Mouse (Mus musculus): ENCODE data around the gene Prss27. TPM values are rescaled to one million over a fixed set of nuclear protein-coding genes. Genes with fewer than 3 reads are reported as not detected.

The Prss27 gene
- polyA plus RNA-seq (2012; ENCODE audit: low replicate concordance) = not detected in 2 replicates

GRCm38 (mm10) chr17:24037844-24038243 lies at the start of gene Prss27:
Gene Prss27, plus strand, starts transcription at chr17:24038144.

GRCm38 (mm10) chr17:23997901-23998300 lies 40.0 kb upstream of the Prss27 start, which contains the start of gene Prss22:
Gene Prss22, minus strand, starts transcription at chr17:23998100.

GRCm38 (mm10) chr17:24072919-24073696 lies 35.2 kb downstream of the Prss27 start, which contains the start of gene Kctd5:
Gene Kctd5, minus strand, starts transcription at chr17:24073485.

Other genes with a start within 250 kb of the Prss27 start
- gene Srrm2, start 247.6 kb upstream of the Prss27 start, polyA plus RNA-seq (2012; ENCODE audit: low replicate concordance) = 277 and 500 TPM in 2 replicates
- gene Elob, start 209.0 kb upstream of the Prss27 start, polyA plus RNA-seq (2012; ENCODE audit: low replicate concordance) = 50.9 and 630 TPM in 2 replicates
- 0.54 and 1.6 TPM in 2 replicates for gene Prss33, start 202.1 kb upstream of the Prss27 start, polyA plus RNA-seq (2012; ENCODE audit: low replicate concordance)
- 0.10 TPM in 1 of 2 replicates, not detected in the other for gene Prss32, start 194.3 kb upstream of the Prss27 start, polyA plus RNA-seq (2012; ENCODE audit: low replicate concordance)
- gene Prss41, start 194.0 kb upstream of the Prss27 start, polyA plus RNA-seq (2012; ENCODE audit: low replicate concordance) = 2.9 and 3.0 TPM in 2 replicates
- gene Prss21, start 170.1 kb upstream of the Prss27 start, polyA plus RNA-seq (2012; ENCODE audit: low replicate concordance) = 0.15 TPM in 1 of 2 replicates, not detected in the other
- not detected in 2 replicates for gene Dcpp1, start 157.3 kb upstream of the Prss27 start, polyA plus RNA-seq (2012; ENCODE audit: low replicate concordance)
- gene Dcpp2, start 157.3 kb upstream of the Prss27 start, polyA plus RNA-seq (2012; ENCODE audit: low replicate concordance) = not detected in 2 replicates
- not detected in 2 replicates for gene Dcpp3, start 120.7 kb upstream of the Prss27 start, polyA plus RNA-seq (2012; ENCODE audit: low replicate concordance)
- gene Sbp, start 96.5 kb upstream of the Prss27 start, polyA plus RNA-seq (2012; ENCODE audit: low replicate concordance) = not detected in 2 replicates
- gene Sbpl, start 82.9 kb upstream of the Prss27 start, polyA plus RNA-seq (2012; ENCODE audit: low replicate concordance) = not detected in 2 replicates
- gene Prss30, start 57.6 kb upstream of the Prss27 start, polyA plus RNA-seq (2012; ENCODE audit: low replicate concordance) = 0.91 and 1.5 TPM in 2 replicates
- gene Prss22, start 40.0 kb upstream of the Prss27 start, polyA plus RNA-seq (2012; ENCODE audit: low replicate concordance) = 0.17 TPM in 1 of 2 replicates, not detected in the other
- gene Kctd5, start 35.3 kb downstream of the Prss27 start, polyA plus RNA-seq (2012; ENCODE audit: low replicate concordance) = 10.8 and 27.4 TPM in 2 replicates
- gene Pdpk1, start 112.8 kb downstream of the Prss27 start, polyA plus RNA-seq (2012; ENCODE audit: low replicate concordance) = 24.5 and 115 TPM in 2 replicates
- gene Amdhd2, start 125.6 kb downstream of the Prss27 start, polyA plus RNA-seq (2012; ENCODE audit: low replicate concordance) = 69.6 and 100.0 TPM in 2 replicates
- gene Atp6v0c, start 131.6 kb downstream of the Prss27 start, polyA plus RNA-seq (2012; ENCODE audit: low replicate concordance) = 50.6 and 331 TPM in 2 replicates
- 0.43 and 1.2 TPM in 2 replicates for gene Tbc1d24, start 167.4 kb downstream of the Prss27 start, polyA plus RNA-seq (2012; ENCODE audit: low replicate concordance)
- 0.16 TPM in 1 of 2 replicates, not detected in the other for gene Ntn3, start 171.4 kb downstream of the Prss27 start, polyA plus RNA-seq (2012; ENCODE audit: low replicate concordance)
- gene Tedc2, start 182.7 kb downstream of the Prss27 start, polyA plus RNA-seq (2012; ENCODE audit: low replicate concordance) = 10.9 and 11.9 TPM in 2 replicates
- gene Ccnf, start 213.3 kb downstream of the Prss27 start, polyA plus RNA-seq (2012; ENCODE audit: low replicate concordance) = 7.7 and 18.3 TPM in 2 replicates